Mouse (Mus musculus) kidney, embryonic 14.5 days (tissue): ENCODE data around the gene Mapk12. TPM values are rescaled to one million over a fixed set of nuclear protein-coding genes. Genes with fewer than 3 reads are reported as not detected.

Experiments used
- ATAC-seq: fragments of 200-750 bp; cut with Nextera tagmentation; 2 replicates; pipeline ENCODE4 v1.8.0; 2017; ENCODE audit warnings: moderate number of reproducible peaks, mild to moderate bottlenecking, moderate TSS enrichment, moderate library complexity; ENCODE audit not compliant: low FRiP score, low TSS enrichment
- H3K27ac ChIP-seq: fragments of 300-500 bp; sonication (generic); 2 replicates; pipeline ENCODE4 v1.5.1; 2014; ENCODE audit warnings: low read depth, mild to moderate bottlenecking, low read length, moderate library complexity, mixed read lengths
- H3K27me3 ChIP-seq: fragments of 300-500 bp; sonication (generic); 2 replicates; pipeline ENCODE4 v1.6.1; 2014; ENCODE audit warnings: mild to moderate bottlenecking, low read length; ENCODE audit not compliant: control insufficient read depth, insufficient read depth
- H3K36me3 ChIP-seq: fragments of 300-500 bp; sonication (generic); 2 replicates; pipeline ENCODE4 v1.6.1; 2014; ENCODE audit warnings: low read length, mixed read lengths; ENCODE audit not compliant: control insufficient read depth, insufficient read depth
- H3K4me1 ChIP-seq: fragments of 300-500 bp; sonication (generic); 2 replicates; pipeline ENCODE4 v1.6.1; 2014; ENCODE audit warnings: low read length, mixed read lengths; ENCODE audit not compliant: control insufficient read depth, insufficient read depth
- H3K4me2 ChIP-seq: fragments of 300-500 bp; sonication (generic); replicated peaks from 2 replicates; pipeline ENCODE4 v1.6.1; 2014; ENCODE audit warnings: low read depth, mild to moderate bottlenecking, low read length
- H3K4me3 ChIP-seq: fragments of 300-500 bp; sonication (generic); 2 replicates; pipeline ENCODE4 v1.5.1; 2014; ENCODE audit warnings: mild to moderate bottlenecking, low read length
- H3K9ac ChIP-seq: fragments of 300-500 bp; sonication (generic); 2 replicates; pipeline ENCODE4 v1.6.1; 2014; ENCODE audit warnings: low read depth, mild to moderate bottlenecking, low read length, moderate library complexity
- H3K9me3 ChIP-seq: fragments of 300-500 bp; sonication (generic); 2 replicates; pipeline ENCODE4 v1.6.1; 2016; ENCODE audit warnings: low read length; ENCODE audit not compliant: control insufficient read depth
- WGBS: fragments of 180-500 bp; shearing (Covaris S2); extraction: QIAGEN DNeasy Blood & Tissue Kit; methylation state at CpG from one replicate; pipeline ENCODE4 v1.1.7; 2014; 5-methylcytosine and 5-hydroxymethylcytosine counted together
- microRNA-seq: library from miRNA; unstranded; fragments of <30 nt; microRNA quantifications from one replicate; pipeline ENCODE4, GENCODE M21; 2016
- polyA plus RNA-seq: library from polyadenylated mRNA; unstranded; fragments of >200 nt; fragmentation: Nextera tagmentation; extraction: Ambion mirVana; gene quantifications from 2 replicates; pipeline ENCODE4 v1.2.1, GENCODE M21; 2014

Gene Mapk12
- polyA plus RNA-seq, 1 experiment from 2014 or later = 20.8 TPM

DNA sequence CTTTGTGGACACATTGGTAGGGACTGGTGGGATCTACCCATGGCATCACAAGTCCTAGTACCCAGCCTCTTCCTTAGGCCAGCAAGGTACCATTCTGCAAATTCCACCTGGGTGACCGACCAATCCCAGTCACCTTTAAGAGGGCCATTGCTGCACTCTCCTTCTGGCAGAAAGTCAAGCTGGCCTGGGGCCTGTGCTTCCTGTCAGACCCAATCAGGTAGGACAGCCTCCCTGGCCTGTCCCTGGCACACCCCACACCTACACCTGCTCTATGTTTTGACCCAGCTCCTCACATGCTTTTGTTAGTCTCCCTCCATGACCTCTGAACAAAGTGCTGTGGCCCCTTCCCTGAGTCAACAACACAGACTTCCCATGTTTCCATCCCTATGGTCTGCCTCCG lies 55.7 kb downstream of the Mapk12 start:
- Histone ChIP-seq H3K9me3 (no peaks in the 10 kb centered on the region), H3K9ac (no peak overlapping the region), H3K27ac (no peak overlapping the region), H3K4me3 (no peak overlapping the region), H3K27me3 (no peaks in the 10 kb centered on the region), H3K4me2 (no peak overlapping the region), H3K4me1 (peaks cover under 1% of the 10 kb centered on the region; the same call in 1 of the 2 replicates), H3K36me3 (peaks cover 48% of the 10 kb centered on the region)
- no peak for ATAC-seq
- WGBS = 94% methylated on average over 2 of the region's 2 CpGs

DNA sequence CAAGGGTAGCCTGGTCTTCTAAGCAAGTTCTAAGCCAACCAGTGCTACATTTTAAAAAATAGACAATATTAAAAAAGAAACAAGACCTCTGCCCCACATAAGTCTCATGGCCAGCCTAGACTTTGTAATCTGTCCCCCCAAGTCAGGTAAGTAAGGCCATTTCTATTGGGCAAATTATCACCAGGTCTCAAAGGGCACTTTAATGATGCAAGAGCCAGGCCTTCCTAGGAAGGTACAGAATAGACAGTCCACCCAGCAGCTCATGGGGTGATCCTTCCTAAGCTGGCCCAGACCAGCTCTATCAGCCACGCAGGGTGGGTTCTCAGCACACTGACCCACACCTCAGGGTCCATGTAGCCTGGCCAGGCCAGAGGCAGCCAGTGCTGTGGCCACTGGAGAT lies 56.6 kb downstream of the Mapk12 start:
- no peak overlapping the region for H3K27ac ChIP-seq
- no peaks in the 10 kb centered on the region for H3K27me3 ChIP-seq
- no peak overlapping the region for H3K4me3 ChIP-seq
- no peak overlapping the region for H3K4me2 ChIP-seq
- no peak overlapping the region for H3K9ac ChIP-seq
- no peaks in the 10 kb centered on the region for H3K9me3 ChIP-seq
- H3K4me1 ChIP-seq = no peaks in the 10 kb centered on the region
- no peak for ATAC-seq
- WGBS = 83% methylated on average over 1 of the region's 1 CpGs
- H3K36me3 ChIP-seq = peaks cover 50% of the 10 kb centered on the region

Small RNA genes lying within 50 kb of the gene (microRNA-seq; reads per million reads assigned to microRNA genes)
- gene Mir6958 (1.9 reads per million), gene Mir7118 (not detected)

Other genes starting within 250 kb of the Mapk12 start
- not detected in 2 replicates for gene Ttll8, start 186.3 kb downstream of the Mapk12 start, polyA plus RNA-seq
- gene Mlc1, start 161.7 kb downstream of the Mapk12 start, polyA plus RNA-seq = not detected in 2 replicates
- not detected in 2 replicates for gene Mov10l1, start 157.8 kb downstream of the Mapk12 start, polyA plus RNA-seq
- 0.06 and 0.77 TPM in 2 replicates for gene Panx2, start 81.0 kb downstream of the Mapk12 start, polyA plus RNA-seq
- gene Trabd, start 65.6 kb downstream of the Mapk12 start, polyA plus RNA-seq = 37.9 and 49.3 TPM in 2 replicates
- gene Selenoo, start 51.6 kb downstream of the Mapk12 start, polyA plus RNA-seq = 18.8 and 21.4 TPM in 2 replicates
- gene Tubgcp6, start 17.6 kb downstream of the Mapk12 start, polyA plus RNA-seq = 10.9 and 21.0 TPM in 2 replicates
- 9.2 and 12.9 TPM in 2 replicates for gene Hdac10, start 12.0 kb downstream of the Mapk12 start, polyA plus RNA-seq
- gene Mapk11, start 8.9 kb upstream of the Mapk12 start, polyA plus RNA-seq = 8.4 and 14.8 TPM in 2 replicates
- gene Plxnb2, start 40.1 kb upstream of the Mapk12 start, polyA plus RNA-seq = 124 and 165 TPM in 2 replicates
- 15.8 and 16.6 TPM in 2 replicates for gene Dennd6b, start 55.8 kb upstream of the Mapk12 start, polyA plus RNA-seq
- gene Ppp6r2, start 70.8 kb upstream of the Mapk12 start, polyA plus RNA-seq = 23.6 and 29.8 TPM in 2 replicates
- 55.6 and 62.0 TPM in 2 replicates for gene Sbf1, start 174.6 kb upstream of the Mapk12 start, polyA plus RNA-seq
- 0.43 and 0.44 TPM in 2 replicates for gene Adm2, start 182.0 kb upstream of the Mapk12 start, polyA plus RNA-seq
- 0.76 TPM in 1 of 2 replicates, not detected in the other for gene Miox, start 193.7 kb upstream of the Mapk12 start, polyA plus RNA-seq
- 28.0 and 48.1 TPM in 2 replicates for gene Lmf2, start 215.0 kb upstream of the Mapk12 start, polyA plus RNA-seq
- gene Ncaph2, start 215.0 kb upstream of the Mapk12 start, polyA plus RNA-seq = 130 and 151 TPM in 2 replicates
- gene Sco2, start 233.1 kb upstream of the Mapk12 start, polyA plus RNA-seq = 10.2 and 11.4 TPM in 2 replicates
- 1.6 and 1.8 TPM in 2 replicates for gene Tymp, start 236.3 kb upstream of the Mapk12 start, polyA plus RNA-seq
- 0.50 TPM in 1 of 2 replicates, not detected in the other for gene Odf3b, start 238.6 kb upstream of the Mapk12 start, polyA plus RNA-seq
- gene Klhdc7b, start 244.2 kb upstream of the Mapk12 start, polyA plus RNA-seq = not detected in 2 replicates